Mouse (Mus musculus) heart, embryonic 12.5 days (tissue): ENCODE data around the gene Sppl2b. TPM values are rescaled to one million over a fixed set of nuclear protein-coding genes. Genes with fewer than 3 reads are reported as not detected.

ENCODE experiments used
- ATAC-seq: fragments of 200-750 bp; cut with Nextera tagmentation; 2 replicates; pipeline ENCODE4 v1.8.0; 2017; ENCODE audit warnings: moderate TSS enrichment, moderate library complexity; ENCODE audit not compliant: insufficient number of reproducible peaks, low FRiP score
- H3K27ac ChIP-seq: fragments of 300-500 bp; sonication (generic); 2 replicates; pipeline ENCODE4 v1.5.1; 2016; ENCODE audit warnings: mild to moderate bottlenecking, moderate library complexity; ENCODE audit not compliant: poor library complexity, severe bottlenecking
- H3K27me3 ChIP-seq: fragments of 300-500 bp; sonication (generic); replicated peaks from 2 replicates; pipeline ENCODE4 v1.6.1; 2016; ENCODE audit warnings: mild to moderate bottlenecking, moderate library complexity
- H3K36me3 ChIP-seq: fragments of 300-500 bp; sonication (generic); 2 replicates; pipeline ENCODE4 v1.6.1; 2016; ENCODE audit warnings: mild to moderate bottlenecking, moderate library complexity
- H3K4me1 ChIP-seq: fragments of 300-500 bp; sonication (generic); replicated peaks from 2 replicates; pipeline ENCODE4 v1.6.1; 2016; ENCODE audit warnings: mild to moderate bottlenecking
- H3K4me2 ChIP-seq: fragments of 300-500 bp; sonication (generic); 2 replicates; pipeline ENCODE4 v1.6.1; 2016; ENCODE audit warnings: mild to moderate bottlenecking, moderate library complexity
- H3K4me3 ChIP-seq: fragments of 300-500 bp; sonication (generic); 2 replicates; pipeline ENCODE4 v1.5.1; 2016; ENCODE audit warnings: mild to moderate bottlenecking
- H3K9ac ChIP-seq: fragments of 300-500 bp; sonication (generic); 2 replicates; pipeline ENCODE4 v1.6.1; 2016; ENCODE audit warnings: mild to moderate bottlenecking, moderate library complexity
- H3K9me3 ChIP-seq: fragments of 300-500 bp; sonication (generic); replicated peaks from 2 replicates; pipeline ENCODE4 v1.6.1; 2016; ENCODE audit warnings: mild to moderate bottlenecking, moderate library complexity
- WGBS: fragments of 180-500 bp; shearing (Covaris S2); methylation state at CpG from one replicate; pipeline ENCODE4 v1.1.7; 2016; 5-methylcytosine and 5-hydroxymethylcytosine counted together
- polyA plus RNA-seq: library from polyadenylated mRNA; unstranded; fragments of >200 nt; fragmentation: Nextera tagmentation; extraction: Ambion mirVana; gene quantifications from 2 replicates; pipeline ENCODE4 v1.2.1, GENCODE M21; 2016

Sppl2b gene
- polyA plus RNA-seq, 1 experiment from 2014 or later = 34.8 TPM

GRCm38 (mm10) chr10:80876594-80876993, 21.5 kb downstream of the Sppl2b start:
- no peak for ATAC-seq
- H3K4me2 ChIP-seq = no peak overlapping the region
- peaks cover 15% of the 10 kb centered on the region for H3K4me1 ChIP-seq
- H3K27me3 ChIP-seq = peaks cover 14% of the 10 kb centered on the region
- 0 out of 2 replicates have a peak overlapping the region, but pooled peaks have one; percentile 33 for H3K9ac ChIP-seq
- no peak overlapping the region for H3K4me3 ChIP-seq
- WGBS = 29% methylated on average over 3 of the region's 3 CpGs
- H3K9me3 ChIP-seq = no peaks in the 10 kb centered on the region
- H3K36me3 ChIP-seq = no peaks in the 10 kb centered on the region
- H3K27ac ChIP-seq = no peak overlapping the region

DNA sequence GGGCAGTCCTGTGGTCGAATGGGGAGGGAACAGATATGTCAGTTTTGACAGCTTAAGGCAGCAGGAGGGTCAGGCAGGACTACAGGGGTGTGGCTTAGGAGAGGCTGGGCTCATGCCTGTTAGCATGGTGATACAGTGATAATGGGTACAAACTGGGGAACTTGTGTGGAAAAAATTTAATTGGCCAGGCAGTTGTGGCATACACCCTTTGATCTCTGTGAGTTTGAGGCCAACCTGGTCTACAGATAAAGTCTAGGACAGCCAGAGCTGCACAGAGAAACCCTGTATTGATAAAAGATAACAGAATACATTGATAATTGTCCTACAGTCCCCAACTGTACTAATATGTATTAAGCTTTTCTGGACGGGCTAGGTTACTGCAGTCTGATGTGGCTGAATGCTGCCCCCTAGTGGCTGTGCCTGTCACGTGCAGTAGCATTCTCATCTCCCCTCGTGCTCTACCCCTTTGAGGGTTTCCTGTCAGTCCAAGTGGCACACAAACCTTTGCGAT, 25.1 kb downstream of the Sppl2b start:
- Histone ChIP-seq H3K27me3 (peaks cover 7% of the 10 kb centered on the region; the same call in 1 of the 2 replicates), H3K9ac (no peak overlapping the region), H3K36me3 (no peaks in the 10 kb centered on the region), H3K9me3 (no peaks in the 10 kb centered on the region), H3K27ac (no peak overlapping the region), H3K4me3 (no peak overlapping the region), H3K4me1 (peaks cover 15% of the 10 kb centered on the region), H3K4me2 (no peak overlapping the region)
- 12% methylated on average over 5 of the region's 5 CpGs for WGBS
- ATAC-seq = peak; percentile 58; the same call in 1 of the 2 replicates

DNA sequence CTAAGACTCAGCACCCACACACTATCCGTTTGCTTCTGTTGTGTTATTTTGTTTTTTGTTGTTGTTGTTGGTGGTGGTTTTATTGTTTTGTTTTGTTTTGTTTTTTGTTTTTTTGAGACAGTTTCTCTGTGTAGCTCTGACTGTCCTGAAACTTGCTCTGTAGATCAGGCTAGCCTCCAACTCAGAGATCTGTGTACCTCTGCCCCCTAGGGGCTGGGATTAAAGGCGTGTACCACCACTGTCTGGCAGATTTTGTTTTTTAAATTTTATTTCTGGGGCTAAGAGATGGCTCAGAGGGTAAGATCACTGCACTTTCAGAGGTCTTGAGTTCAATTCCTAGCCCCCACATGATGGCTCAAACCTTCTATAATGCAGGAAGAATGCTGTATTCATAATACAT, 25.8 kb downstream of the Sppl2b start:
- 60% methylated on average over 2 of the region's 2 CpGs for WGBS
- Histone ChIP-seq H3K4me1 (peaks cover 15% of the 10 kb centered on the region), H3K9ac (no peak overlapping the region), H3K4me3 (no peak overlapping the region), H3K27ac (no peak overlapping the region), H3K36me3 (no peaks in the 10 kb centered on the region), H3K27me3 (peaks cover 14% of the 10 kb centered on the region; the same call in 1 of the 2 replicates), H3K4me2 (no peak overlapping the region), H3K9me3 (no peaks in the 10 kb centered on the region)
- ATAC-seq = no peak

DNA sequence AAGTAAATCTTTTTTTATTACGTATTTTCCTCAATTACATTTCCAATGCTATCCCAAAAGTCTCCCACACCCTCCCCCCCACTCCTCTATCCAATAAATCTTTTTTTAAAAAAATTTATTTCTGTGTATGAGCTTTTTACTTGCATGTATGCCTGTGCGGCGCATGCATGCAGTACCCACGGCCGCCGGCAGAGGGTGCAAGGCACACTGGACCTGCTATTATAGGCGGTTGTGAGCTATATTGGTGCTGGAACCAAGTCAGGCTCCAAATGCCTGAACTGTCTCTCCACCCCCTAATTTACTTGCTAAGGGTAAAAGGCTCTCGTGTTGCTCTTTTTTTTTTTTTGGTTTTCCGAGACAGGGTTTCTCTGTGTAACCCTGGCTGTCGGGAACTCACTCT, 26.2 kb downstream of the Sppl2b start:
- no peak overlapping the region for H3K4me2 ChIP-seq
- H3K27ac ChIP-seq = no peak overlapping the region
- H3K4me3 ChIP-seq = no peak overlapping the region
- peaks cover 14% of the 10 kb centered on the region for H3K4me1 ChIP-seq
- no peak overlapping the region for H3K9ac ChIP-seq
- ATAC-seq = no peak
- peaks cover 17% of the 10 kb centered on the region; the same call in 1 of the 2 replicates for H3K27me3 ChIP-seq
- H3K36me3 ChIP-seq = no peaks in the 10 kb centered on the region
- no peaks in the 10 kb centered on the region for H3K9me3 ChIP-seq
- WGBS = 21% methylated on average over 10 of the region's 10 CpGs

DNA sequence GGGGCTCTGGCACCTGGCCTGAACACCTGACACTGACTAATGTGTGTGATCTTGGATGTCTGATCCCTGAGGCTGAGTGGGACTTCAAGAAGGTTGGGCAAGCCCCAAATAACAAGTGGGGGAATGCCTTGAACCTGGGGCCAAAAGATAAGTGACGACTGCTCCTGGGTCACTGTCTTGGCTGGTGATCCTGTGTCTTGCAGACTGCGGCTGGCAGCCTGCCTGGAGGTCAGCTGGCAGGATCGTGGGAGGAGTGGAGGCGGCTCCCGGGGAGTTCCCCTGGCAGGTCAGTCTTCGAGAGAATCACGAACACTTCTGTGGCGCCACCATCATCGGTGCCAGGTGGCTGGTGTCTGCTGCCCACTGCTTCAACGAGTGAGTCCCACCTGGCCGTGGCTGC, 32.1 kb downstream of the Sppl2b start:
- H3K9me3 ChIP-seq = peaks cover 6% of the 10 kb centered on the region; the same call in 1 of the 2 replicates
- H3K4me2 ChIP-seq = no peak overlapping the region
- H3K27ac ChIP-seq = no peak overlapping the region
- no peaks in the 10 kb centered on the region for H3K36me3 ChIP-seq
- no peaks in the 10 kb centered on the region; the same call in 1 of the 2 replicates for H3K4me1 ChIP-seq
- no peak for ATAC-seq
- peaks cover 61% of the 10 kb centered on the region for H3K27me3 ChIP-seq
- H3K4me3 ChIP-seq = no peak overlapping the region
- 62% methylated on average over 11 of the region's 11 CpGs for WGBS
- H3K9ac ChIP-seq = no peak overlapping the region

DNA sequence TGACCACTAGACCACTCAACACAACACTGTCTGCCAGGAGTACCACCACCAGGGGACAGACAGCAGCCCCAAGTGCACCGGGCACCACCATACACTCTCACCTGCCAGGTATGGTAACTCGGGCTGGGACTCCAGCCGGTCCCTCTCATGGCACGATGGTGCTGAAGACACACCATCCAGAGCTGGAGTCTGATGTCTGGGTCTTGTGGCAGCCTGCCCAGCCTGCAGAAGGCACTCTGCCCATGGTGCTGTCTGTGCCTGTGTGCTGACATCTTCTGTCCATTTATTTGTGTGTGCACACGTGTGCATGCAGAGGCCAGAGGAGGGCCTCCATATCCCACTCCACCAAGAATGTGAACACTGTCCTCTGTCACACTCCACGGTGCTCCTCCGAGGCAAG, 40.0 kb downstream of the Sppl2b start:
- 84% methylated on average over 7 of the region's 7 CpGs for WGBS
- no peak overlapping the region for H3K27ac ChIP-seq
- peaks cover 14% of the 10 kb centered on the region for H3K9me3 ChIP-seq

DNA sequence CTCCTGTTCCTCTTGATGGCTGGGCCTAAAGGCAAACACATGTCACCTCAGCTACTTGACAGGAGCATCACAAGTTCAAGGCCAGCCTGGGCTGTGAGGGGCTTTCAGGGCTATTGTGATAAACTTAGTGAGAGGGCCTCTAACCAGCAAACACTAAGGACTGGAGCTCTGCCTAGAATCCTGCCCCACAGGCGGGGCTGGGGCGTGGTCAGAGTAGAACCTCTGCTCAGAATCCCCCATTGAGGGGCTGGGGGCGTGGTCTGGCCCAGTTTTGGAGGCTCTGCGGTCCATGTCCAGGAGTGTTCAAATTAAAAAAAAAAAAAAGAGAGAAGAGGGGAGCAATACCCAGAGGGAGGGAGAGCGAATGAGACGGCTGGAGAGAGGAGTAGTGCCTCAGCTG, 40.6 kb downstream of the Sppl2b start:
- ATAC-seq = no peak
- Histone ChIP-seq H3K4me1 (peaks cover 25% of the 10 kb centered on the region), H3K27me3 (peaks cover 21% of the 10 kb centered on the region), H3K9me3 (peaks cover 14% of the 10 kb centered on the region), H3K9ac (no peak overlapping the region), H3K27ac (no peak overlapping the region), H3K36me3 (peaks cover 8% of the 10 kb centered on the region), H3K4me3 (no peak overlapping the region), H3K4me2 (no peak overlapping the region)
- WGBS = 77% methylated on average over 6 of the region's 6 CpGs

More for the DNA sequence above, 40.0 kb downstream of the Sppl2b start:
- H3K4me1 ChIP-seq = peaks cover 25% of the 10 kb centered on the region
- peaks cover 8% of the 10 kb centered on the region for H3K36me3 ChIP-seq
- H3K9ac ChIP-seq = no peak overlapping the region
- H3K27me3 ChIP-seq = peaks cover 27% of the 10 kb centered on the region
- no peak overlapping the region for H3K4me3 ChIP-seq
- H3K4me2 ChIP-seq = no peak overlapping the region
- ATAC-seq = no peak

DNA sequence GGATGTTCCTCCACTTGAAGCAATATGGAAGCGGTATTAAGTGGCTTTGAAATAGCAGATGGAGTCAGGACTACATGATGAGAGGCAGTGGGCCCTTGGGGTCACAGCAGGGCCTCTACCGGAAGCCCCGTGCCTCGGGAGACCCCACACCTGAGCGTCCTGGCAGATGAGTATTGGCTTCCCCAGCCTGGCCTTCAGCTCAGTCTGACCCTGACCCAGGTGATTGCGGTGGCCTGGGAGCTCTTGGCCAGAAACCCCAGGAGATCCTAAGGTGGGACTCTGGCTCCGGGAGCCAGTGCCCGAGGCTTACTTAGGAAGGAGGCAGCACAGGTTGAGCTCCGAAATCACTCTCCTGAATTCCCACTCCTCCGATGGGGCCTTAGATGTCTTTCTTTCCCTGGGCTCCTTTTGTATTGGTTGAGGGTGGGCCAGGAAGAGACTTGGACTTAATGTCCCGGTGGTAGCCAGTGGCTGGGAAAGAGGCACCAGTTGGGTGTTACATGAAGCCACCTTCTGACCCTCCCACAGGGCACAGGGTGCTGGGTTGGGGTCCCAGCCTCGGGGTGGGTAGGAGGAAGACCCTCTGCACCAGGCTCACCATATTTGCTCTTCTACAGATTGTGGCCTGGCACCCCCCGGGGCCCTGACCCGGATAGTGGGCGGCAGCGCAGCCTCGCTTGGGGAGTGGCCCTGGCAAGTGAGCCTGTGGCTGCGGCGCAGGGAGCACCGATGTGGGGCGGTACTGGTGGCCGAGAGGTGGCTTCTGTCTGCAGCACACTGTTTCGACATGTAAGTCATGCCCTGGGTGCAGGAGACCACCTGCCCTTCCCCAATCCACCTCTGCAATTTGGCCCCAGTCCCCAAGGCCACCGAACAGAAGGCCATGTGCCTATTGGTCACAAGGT, 41.8 kb downstream of the Sppl2b start:
- Histone ChIP-seq H3K4me3 (no peak overlapping the region), H3K27ac (no peak overlapping the region), H3K4me2 (no peak overlapping the region), H3K36me3 (peaks cover 12% of the 10 kb centered on the region), H3K4me1 (peaks cover 25% of the 10 kb centered on the region), H3K9ac (no peak overlapping the region), H3K9me3 (peaks cover 10% of the 10 kb centered on the region), H3K27me3 (0 out of 2 replicates have a peak, but pooled peaks cover 14% of the 10 kb centered on the region)
- 62% methylated on average over 24 of the region's 24 CpGs for WGBS
- ATAC-seq = no peak

- Histone ChIP-seq H3K4me1 (peaks cover 25% of the 10 kb centered on the region), H3K9ac (peak overlapping the region; percentile 51), H3K9me3 (peaks cover under 1% of the 10 kb centered on the region; the same call in 1 of the 2 replicates), H3K36me3 (peaks cover 24% of the 10 kb centered on the region), H3K27ac (no peak overlapping the region), H3K27me3 (0 out of 2 replicates have a peak, but pooled peaks cover 10% of the 10 kb centered on the region), H3K4me3 (peak overlapping the region; percentile 20), H3K4me2 (peak overlapping the region; percentile 64)
- no peak for ATAC-seq
- 24% methylated on average over 41 of the region's 41 CpGs for WGBS
Measured at GRCm38 (mm10) chr10:80897861-80898510, 42.9 kb downstream of the Sppl2b start.

GRCm38 (mm10) chr10:80899074-80899473, 44.0 kb downstream of the Sppl2b start:
- Histone ChIP-seq H3K4me3 (no peak overlapping the region), H3K4me1 (peaks cover 25% of the 10 kb centered on the region), H3K36me3 (peaks cover 35% of the 10 kb centered on the region), H3K9me3 (no peaks in the 10 kb centered on the region), H3K27me3 (0 out of 2 replicates have a peak, but pooled peaks cover 10% of the 10 kb centered on the region), H3K27ac (no peak overlapping the region), H3K4me2 (peak overlapping the region; percentile 93; the same call in 1 of the 2 replicates), H3K9ac (no peak overlapping the region)
- ATAC-seq = no peak
- 86% methylated on average over 8 of the region's 8 CpGs for WGBS
